In the genomic region with DNA sequence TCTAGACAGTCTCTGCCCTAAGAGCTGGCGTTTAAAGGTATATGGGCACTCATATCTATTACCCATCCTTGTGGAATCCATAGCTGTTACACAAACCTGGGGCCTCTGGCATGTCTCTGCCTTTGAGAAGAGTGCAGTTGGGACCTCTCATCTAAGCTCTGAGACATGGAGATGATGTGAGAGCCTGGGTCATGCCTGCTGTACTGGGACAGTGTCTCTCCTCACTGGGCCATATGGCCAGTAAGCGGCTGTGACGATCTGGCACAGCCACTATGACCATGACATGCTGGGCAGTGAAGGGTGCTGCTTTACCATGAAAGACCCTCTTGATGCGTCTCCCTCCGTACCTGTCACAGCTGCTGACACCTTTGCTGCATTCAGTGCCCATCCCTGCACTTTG, we compare ENCODE assay signal across 29 mouse cellular contexts. TPM values are rescaled to one million over a fixed set of nuclear protein-coding genes. Genes with fewer than 3 reads are reported as not detected.
"Had no signal": no experiment of that assay in that cellular context is flagged by ENCODE, and none has a peak within 500 bp of the region (broad histone marks: within the 10 kb centered on the region; RNA-seq: fewer than 3 reads in every experiment).

No protein-coding gene starts in this region.

- H3K4me2 ChIP-seq: heart, embryonic 11.5 days; hindbrain, embryonic 12.5 days; hindbrain, embryonic 14.5 days; kidney, embryonic 15.5 days; limb, embryonic 12.5 days; liver, embryonic 11.5 days; liver, embryonic 13.5 days had no signal

- ATAC-seq: hindbrain, embryonic 16.5 days; inflammation-experienced regulatory T-cells, adult 6 months had no signal

- H3K9ac ChIP-seq: hindbrain, embryonic 12.5 days; hindbrain, embryonic 14.5 days; kidney, embryonic 15.5 days; limb, embryonic 12.5 days; liver, embryonic 13.5 days had no signal

- H3K4me1 ChIP-seq: hindbrain, embryonic 12.5 days; kidney, embryonic 15.5 days; limb, embryonic 10.5 days; limb, embryonic 12.5 days had no signal

- H3K9me3 ChIP-seq: hindbrain, embryonic 10.5 days; hindbrain, embryonic 12.5 days; kidney, embryonic 15.5 days; limb, embryonic 10.5 days; limb, embryonic 12.5 days; liver, embryonic 13.5 days had no signal

- H3K27ac ChIP-seq: gastrocnemius, adult 2 months; heart, adult 2 months; hindbrain, embryonic 10.5 days; hindbrain, embryonic 12.5 days; hindbrain, embryonic 14.5 days; kidney, embryonic 15.5 days; layer of hippocampus, adult 2 months; left cerebral cortex, adult 2 months; limb, embryonic 10.5 days; limb, embryonic 12.5 days; liver, embryonic 13.5 days had no signal

- H3K36me3 ChIP-seq: hindbrain, embryonic 12.5 days; liver, embryonic 13.5 days had no signal

- DNase-seq: gastrocnemius, adult 2 months; gastrocnemius, postnatal 10 days; gastrocnemius, postnatal 25 days; heart, adult 2 months; heart, postnatal 10 days; heart, postnatal 4 days; kidney, adult 11 months; kidney, adult 2 months; kidney, adult 9 months; kidney, postnatal 10 days; kidney, postnatal 25 days; kidney, postnatal 4 days; liver; liver, embryonic 13.5 days had no signal

- H3K27me3 ChIP-seq: hindbrain, embryonic 12.5 days; kidney, embryonic 15.5 days; limb, embryonic 12.5 days; liver, embryonic 13.5 days had no signal

- H3K4me3 ChIP-seq: gastrocnemius, adult 2 months; heart, adult 2 months; hindbrain, embryonic 10.5 days; hindbrain, embryonic 12.5 days; kidney, embryonic 15.5 days; layer of hippocampus, adult 2 months; left cerebral cortex, adult 2 months; limb, embryonic 10.5 days; limb, embryonic 12.5 days; liver, embryonic 13.5 days had no signal

RNA-seq across cellular contexts. Expression of a gene that starts 22.3 kb away (rescaled TPM):
- total RNA-seq: granulocyte monocyte progenitor cell, adult 5-6 weeks; heart, postnatal 10 days; heart, postnatal 25 days had no signal
- polyA plus RNA-seq: heart, embryonic 11.5 days; heart, embryonic 14.5 days; hindbrain, embryonic 12.5 days; hindbrain, embryonic 16.5 days; inflammation-experienced regulatory T-cells, adult 6 months; limb, embryonic 12.5 days had no signal
